Mouse (Mus musculus) left cerebral cortex, adult 2 months (tissue): ENCODE data around the gene Prickle4. TPM values are rescaled to one million over a fixed set of nuclear protein-coding genes. Genes with fewer than 3 reads are reported as not detected.

Experiments used
- DNase-seq, 2 experiments: peaks; one replicate each; pipeline ENCODE4 v3.0.0; 2021 to 2022; ENCODE audit warnings: low spot score in 2 of 2, mixed read lengths in 1 of 2; ENCODE audit errors: extremely low spot score in 1 of 2
- H3K27ac ChIP-seq: fragments of 200-600 bp; 2 replicates; pipeline ENCODE4 v1.8.1; 2022
- H3K4me3 ChIP-seq: fragments of 200-600 bp; 2 replicates; pipeline ENCODE4 v1.8.1; 2022
- CTCF ChIP-seq: fragments of 200-600 bp; IDR thresholded peaks from 2 replicates; pipeline ENCODE4 v1.8.1; 2022; ENCODE audit warnings: antibody characterized with exemption, mild to moderate bottlenecking, moderate library complexity
- intact Hi-C: fragments of 180-260 bp; cut with DNase I; formaldehyde crosslinking; loops from one replicate; pipeline ENCODE4 v1.15.1; 2025
- total RNA-seq, 2 experiments: library from RNA; stranded (reverse); gene quantifications; 2 replicates each; pipeline ENCODE4 v1.2.3; 2021

Prickle4 gene
- total RNA-seq, 2 experiments from 2014 or later, result 5.2 to 6.5 TPM

GRCm38 (mm10) chr17:47687409-47688343 is 6.9 kb downstream of the Prickle4 start:
- peak overlapping the region; percentile 90 for H3K27ac ChIP-seq
- TF ChIP-seq CTCF, result no peak
- peak overlapping the region; percentile 93 for H3K4me3 ChIP-seq
- DNase-seq, result peak; percentile 95 to 97
- intact Hi-C loops, result loop anchor here (5.0 to 10.0 kb wide), 3 partner anchors 75 to 323 kb away; partner anchors contain the start of genes Bysl, Gm20517, Med20 and Mrps10

GRCm38 (mm10) chr17:47682836-47683235 is 11.7 kb downstream of the Prickle4 start:
- no peak overlapping the region for H3K27ac ChIP-seq
- intact Hi-C loops, result loop anchor here (10.0 kb wide), 1 partner anchor 318 kb away; the partner anchor contains the start of gene Mrps10
- H3K4me3 ChIP-seq, result no peak overlapping the region
- DNase-seq, result no peak
- no peak for TF ChIP-seq CTCF

- Histone ChIP-seq H3K27ac (no peak overlapping the region), H3K4me3 (no peak overlapping the region)
- TF ChIP-seq CTCF, result no peak
- intact Hi-C loops, result no loop called here
- no peak for DNase-seq
Measured at GRCm38 (mm10) chr17:47678702-47679101, 15.8 kb downstream of the Prickle4 start.

GRCm38 (mm10) chr17:47678238-47678637 is 16.3 kb downstream of the Prickle4 start:
- no peak for TF ChIP-seq CTCF
- intact Hi-C loops, result no loop called here
- no peak for DNase-seq
- H3K27ac ChIP-seq, result no peak overlapping the region
- no peak overlapping the region for H3K4me3 ChIP-seq

GRCm38 (mm10) chr17:47676581-47676980 is 18.0 kb downstream of the Prickle4 start:
- DNase-seq, result peak; percentile 74 to 79
- Histone ChIP-seq H3K27ac (no peak overlapping the region), H3K4me3 (no peak overlapping the region)
- intact Hi-C loops, result no loop called here
- TF ChIP-seq CTCF, result peak; percentile 91

GRCm38 (mm10) chr17:47672311-47673111 is 22.0 kb downstream of the Prickle4 start:
- H3K27ac ChIP-seq, result peak overlapping the region; percentile 78
- peak; percentile 5 for TF ChIP-seq CTCF
- peak overlapping the region; percentile 57 for H3K4me3 ChIP-seq
- intact Hi-C loops, result loop anchor here (5.0 kb wide), 2 partner anchors 45 to 160 kb away; no protein-coding TSS in a partner anchor
- peak; percentile 55 to 61 for DNase-seq

GRCm38 (mm10) chr17:47671988-47672310 is 22.6 kb downstream of the Prickle4 start:
- TF ChIP-seq CTCF, result no peak
- DNase-seq, result no peak

GRCm38 (mm10) chr17:47669166-47669565 is 25.4 kb downstream of the Prickle4 start:
- intact Hi-C loops, result no loop called here
- H3K27ac ChIP-seq, result no peak overlapping the region
- TF ChIP-seq CTCF, result no peak

More at GRCm38 (mm10) chr17:47671988-47672310, 22.6 kb downstream of the Prickle4 start:
- H3K4me3 ChIP-seq, result peak overlapping the region; percentile 57
- intact Hi-C loops, result loop anchor here (5.0 kb wide), 2 partner anchors 45 to 160 kb away; no protein-coding TSS in a partner anchor
- peak overlapping the region; percentile 78 for H3K27ac ChIP-seq

GRCm38 (mm10) chr17:47664474-47664873 is 30.1 kb downstream of the Prickle4 start:
- intact Hi-C loops, result no loop called here
- no peak for TF ChIP-seq CTCF
- no peak for DNase-seq
- Histone ChIP-seq H3K27ac (no peak overlapping the region), H3K4me3 (no peak overlapping the region)

More at GRCm38 (mm10) chr17:47669166-47669565, 25.4 kb downstream of the Prickle4 start:
- DNase-seq, result no peak
- H3K4me3 ChIP-seq, result no peak overlapping the region

GRCm38 (mm10) chr17:47663009-47663713 is 31.4 kb downstream of the Prickle4 start:
- no peak for TF ChIP-seq CTCF
- no peak for DNase-seq
- Histone ChIP-seq H3K4me3 (no peak overlapping the region), H3K27ac (no peak overlapping the region)
- intact Hi-C loops, result no loop called here

- DNase-seq, result no peak
- no peak for TF ChIP-seq CTCF
- H3K27ac ChIP-seq, result no peak overlapping the region
- H3K4me3 ChIP-seq, result no peak overlapping the region
- intact Hi-C loops, result no loop called here
Measured at GRCm38 (mm10) chr17:47658741-47659243, 35.7 kb downstream of the Prickle4 start.
